Mouse (Mus musculus) embryonic facial prominence, embryonic 10.5 days (tissue): ENCODE measurements around the gene Ptgfrn. TPM values are rescaled to one million over a fixed set of nuclear protein-coding genes. Genes with fewer than 3 reads are reported as not detected.

Experiments used
- DNase-seq: peaks from one replicate; pipeline ENCODE4 v3.0.0-alpha.2; 2017; ENCODE audit warnings: low spot score
- H3K27ac ChIP-seq: fragments of 300-500 bp; sonication (generic); replicated peaks from 2 replicates; pipeline ENCODE4 v1.5.1; 2016; ENCODE audit warnings: mild to moderate bottlenecking
- H3K27me3 ChIP-seq: fragments of 300-500 bp; sonication (generic); replicated peaks from 2 replicates; pipeline ENCODE4 v1.6.1; 2016; ENCODE audit warnings: low read depth, mild to moderate bottlenecking; ENCODE audit not compliant: poor library complexity, severe bottlenecking
- H3K36me3 ChIP-seq: fragments of 300-500 bp; sonication (generic); replicated peaks from 2 replicates; pipeline ENCODE4 v1.6.1; 2016; ENCODE audit warnings: mild to moderate bottlenecking, moderate library complexity
- H3K4me1 ChIP-seq: fragments of 300-500 bp; sonication (generic); 2 replicates; pipeline ENCODE4 v1.6.1; 2016
- H3K4me3 ChIP-seq: fragments of 300-500 bp; sonication (generic); 2 replicates; pipeline ENCODE4 v1.5.1; 2016; ENCODE audit warnings: mild to moderate bottlenecking, moderate library complexity
- H3K9me3 ChIP-seq: fragments of 300-500 bp; sonication (generic); 2 replicates; pipeline ENCODE4 v1.6.1; 2016; ENCODE audit warnings: mild to moderate bottlenecking
- WGBS: fragments of 180-500 bp; shearing (Covaris S2); methylation state at CpG from one replicate; pipeline ENCODE4 v1.1.7; 2016; 5-methylcytosine and 5-hydroxymethylcytosine counted together
- polyA plus RNA-seq: library from polyadenylated mRNA; unstranded; fragments of >200 nt; fragmentation: Nextera tagmentation; extraction: Ambion mirVana; gene quantifications from 2 replicates; pipeline ENCODE4 v1.2.1, GENCODE M21; 2016

Gene Ptgfrn
- polyA plus RNA-seq, 1 experiment from 2014 or later: 4.1 TPM

GRCm38 (mm10) chr3:101022967-101023366, 87.1 kb downstream of the Ptgfrn start:
- Histone ChIP-seq H3K27ac (no peak overlapping the region), H3K9me3 (no peaks in the 10 kb centered on the region), H3K36me3 (no peaks in the 10 kb centered on the region), H3K4me3 (no peak overlapping the region), H3K4me1 (0 out of 2 replicates have a peak, but pooled peaks cover 3% of the 10 kb centered on the region), H3K27me3 (no peaks in the 10 kb centered on the region)
- DNase-seq: no peak
- 90% methylated on average over 6 of the region's 6 CpGs for WGBS

GRCm38 (mm10) chr3:101021481-101022051, 88.5 kb downstream of the Ptgfrn start:
- H3K27ac ChIP-seq: no peak overlapping the region
- no peaks in the 10 kb centered on the region for H3K27me3 ChIP-seq
- no peak for DNase-seq
- no peak overlapping the region for H3K4me3 ChIP-seq
- H3K36me3 ChIP-seq: no peaks in the 10 kb centered on the region
- WGBS: 77% methylated on average over 8 of the region's 8 CpGs
- no peaks in the 10 kb centered on the region for H3K9me3 ChIP-seq
- H3K4me1 ChIP-seq: 0 out of 2 replicates have a peak, but pooled peaks cover 3% of the 10 kb centered on the region

- H3K4me1 ChIP-seq: 0 out of 2 replicates have a peak, but pooled peaks cover 3% of the 10 kb centered on the region
- H3K27ac ChIP-seq: no peak overlapping the region
- H3K4me3 ChIP-seq: no peak overlapping the region
- no peaks in the 10 kb centered on the region for H3K36me3 ChIP-seq
- DNase-seq: no peak
- no peaks in the 10 kb centered on the region for H3K9me3 ChIP-seq
- 83% methylated on average over 5 of the region's 5 CpGs for WGBS
- no peaks in the 10 kb centered on the region for H3K27me3 ChIP-seq
Measured at GRCm38 (mm10) chr3:101021073-101021472, 89.0 kb downstream of the Ptgfrn start.

- Histone ChIP-seq H3K9me3 (no peaks in the 10 kb centered on the region), H3K27ac (no peak overlapping the region), H3K4me3 (no peak overlapping the region), H3K36me3 (no peaks in the 10 kb centered on the region), H3K27me3 (no peaks in the 10 kb centered on the region), H3K4me1 (peaks cover 12% of the 10 kb centered on the region)
- WGBS: 81% methylated on average over 6 of the region's 6 CpGs
- DNase-seq: no peak
Measured at GRCm38 (mm10) chr3:101018494-101018893, 91.6 kb downstream of the Ptgfrn start.

GRCm38 (mm10) chr3:101016050-101016449, 94.0 kb downstream of the Ptgfrn start:
- Histone ChIP-seq H3K27ac (no peak overlapping the region), H3K27me3 (no peaks in the 10 kb centered on the region), H3K9me3 (no peaks in the 10 kb centered on the region), H3K4me3 (no peak overlapping the region), H3K36me3 (no peaks in the 10 kb centered on the region), H3K4me1 (peaks cover 17% of the 10 kb centered on the region)
- no peak for DNase-seq
- 91% methylated on average over 7 of the region's 7 CpGs for WGBS

GRCm38 (mm10) chr3:101015254-101015653, 94.8 kb downstream of the Ptgfrn start:
- peaks cover 17% of the 10 kb centered on the region for H3K4me1 ChIP-seq
- no peak overlapping the region for H3K27ac ChIP-seq
- no peak overlapping the region for H3K4me3 ChIP-seq
- no peaks in the 10 kb centered on the region for H3K9me3 ChIP-seq
- no peaks in the 10 kb centered on the region for H3K36me3 ChIP-seq
- no peak for DNase-seq
- WGBS: 60% methylated on average over 4 of the region's 4 CpGs
- no peaks in the 10 kb centered on the region for H3K27me3 ChIP-seq

GRCm38 (mm10) chr3:101013536-101013935, 96.5 kb downstream of the Ptgfrn start:
- Histone ChIP-seq H3K36me3 (no peaks in the 10 kb centered on the region), H3K9me3 (no peaks in the 10 kb centered on the region), H3K27ac (no peak overlapping the region), H3K4me1 (peaks cover 17% of the 10 kb centered on the region), H3K27me3 (no peaks in the 10 kb centered on the region), H3K4me3 (no peak overlapping the region)
- no peak for DNase-seq
- WGBS: 93% methylated on average over 3 of the region's 3 CpGs

- Histone ChIP-seq H3K4me1 (peaks cover 17% of the 10 kb centered on the region), H3K9me3 (no peaks in the 10 kb centered on the region), H3K4me3 (no peak overlapping the region), H3K27me3 (no peaks in the 10 kb centered on the region), H3K27ac (no peak overlapping the region), H3K36me3 (no peaks in the 10 kb centered on the region)
- 93% methylated on average over 10 of the region's 10 CpGs for WGBS
- no peak for DNase-seq
Measured at GRCm38 (mm10) chr3:101013005-101013404, 97.1 kb downstream of the Ptgfrn start.

GRCm38 (mm10) chr3:101012597-101012996, 97.5 kb downstream of the Ptgfrn start:
- 88% methylated on average over 8 of the region's 8 CpGs for WGBS
- Histone ChIP-seq H3K9me3 (no peaks in the 10 kb centered on the region), H3K4me3 (no peak overlapping the region), H3K4me1 (peaks cover 17% of the 10 kb centered on the region), H3K36me3 (no peaks in the 10 kb centered on the region), H3K27ac (0 out of 2 replicates have a peak overlapping the region, but pooled peaks have one; percentile 40), H3K27me3 (no peaks in the 10 kb centered on the region)
- DNase-seq: no peak

- DNase-seq: no peak
- no peak overlapping the region for H3K4me3 ChIP-seq
- H3K9me3 ChIP-seq: no peaks in the 10 kb centered on the region
- H3K27me3 ChIP-seq: no peaks in the 10 kb centered on the region
- H3K27ac ChIP-seq: 0 out of 2 replicates have a peak overlapping the region, but pooled peaks have one; percentile 40
- peaks cover 17% of the 10 kb centered on the region for H3K4me1 ChIP-seq
- H3K36me3 ChIP-seq: no peaks in the 10 kb centered on the region
- 65% methylated on average over 10 of the region's 10 CpGs for WGBS
Measured at GRCm38 (mm10) chr3:101012131-101012571, 97.9 kb downstream of the Ptgfrn start.

GRCm38 (mm10) chr3:101011203-101011600, 98.9 kb downstream of the Ptgfrn start:
- Histone ChIP-seq H3K4me3 (no peak overlapping the region), H3K9me3 (no peaks in the 10 kb centered on the region), H3K27me3 (no peaks in the 10 kb centered on the region), H3K4me1 (peaks cover 17% of the 10 kb centered on the region), H3K36me3 (no peaks in the 10 kb centered on the region), H3K27ac (no peak overlapping the region)
- DNase-seq: no peak
- WGBS: 68% methylated on average over 5 of the region's 5 CpGs

- 90% methylated on average over 4 of the region's 4 CpGs for WGBS
- no peak overlapping the region for H3K4me3 ChIP-seq
- peaks cover 17% of the 10 kb centered on the region for H3K4me1 ChIP-seq
- no peaks in the 10 kb centered on the region for H3K27me3 ChIP-seq
- no peaks in the 10 kb centered on the region for H3K9me3 ChIP-seq
- DNase-seq: no peak
- no peaks in the 10 kb centered on the region for H3K36me3 ChIP-seq
- no peak overlapping the region for H3K27ac ChIP-seq
Measured at GRCm38 (mm10) chr3:101010589-101011202, 99.4 kb downstream of the Ptgfrn start.

GRCm38 (mm10) chr3:101007112-101007782, 102.8 kb downstream of the Ptgfrn start:
- H3K27me3 ChIP-seq: 0 out of 2 replicates have a peak, but pooled peaks cover 3% of the 10 kb centered on the region
- no peaks in the 10 kb centered on the region for H3K36me3 ChIP-seq
- H3K27ac ChIP-seq: no peak overlapping the region
- peaks cover 2% of the 10 kb centered on the region for H3K4me1 ChIP-seq
- 82% methylated on average over 5 of the region's 5 CpGs for WGBS
- no peak overlapping the region for H3K4me3 ChIP-seq
- no peaks in the 10 kb centered on the region for H3K9me3 ChIP-seq
- DNase-seq: no peak
